Mouse (Mus musculus) olfactory bulb, adult 2 months (tissue): Measurements from ENCODE around the gene C77080.

ENCODE experiments used
- CTCF ChIP-seq: fragments of 200-500 bp; IDR thresholded peaks from 2 replicates; pipeline ENCODE4 v1.5.1; 2012; ENCODE audit warnings: low read depth, mild to moderate bottlenecking, low read length, moderate library complexity; ENCODE audit not compliant: insufficient read depth
- POLR2A ChIP-seq: fragments of 200-500 bp; IDR thresholded peaks from 2 replicates; pipeline ENCODE4 v1.6.1; 2012; ENCODE audit warnings: mild to moderate bottlenecking, low read depth, low read length, moderate library complexity; ENCODE audit not compliant: insufficient read depth

- TF ChIP-seq POLR2A (no peak), CTCF (peak; percentile 99)
These were observed 15.3 kb upstream of the C77080 start for GRCm38 (mm10) chr4:129276453-129276865.
